Mouse (Mus musculus): ENCODE results near the gene Nav2.

Nav2 gene

DNA sequence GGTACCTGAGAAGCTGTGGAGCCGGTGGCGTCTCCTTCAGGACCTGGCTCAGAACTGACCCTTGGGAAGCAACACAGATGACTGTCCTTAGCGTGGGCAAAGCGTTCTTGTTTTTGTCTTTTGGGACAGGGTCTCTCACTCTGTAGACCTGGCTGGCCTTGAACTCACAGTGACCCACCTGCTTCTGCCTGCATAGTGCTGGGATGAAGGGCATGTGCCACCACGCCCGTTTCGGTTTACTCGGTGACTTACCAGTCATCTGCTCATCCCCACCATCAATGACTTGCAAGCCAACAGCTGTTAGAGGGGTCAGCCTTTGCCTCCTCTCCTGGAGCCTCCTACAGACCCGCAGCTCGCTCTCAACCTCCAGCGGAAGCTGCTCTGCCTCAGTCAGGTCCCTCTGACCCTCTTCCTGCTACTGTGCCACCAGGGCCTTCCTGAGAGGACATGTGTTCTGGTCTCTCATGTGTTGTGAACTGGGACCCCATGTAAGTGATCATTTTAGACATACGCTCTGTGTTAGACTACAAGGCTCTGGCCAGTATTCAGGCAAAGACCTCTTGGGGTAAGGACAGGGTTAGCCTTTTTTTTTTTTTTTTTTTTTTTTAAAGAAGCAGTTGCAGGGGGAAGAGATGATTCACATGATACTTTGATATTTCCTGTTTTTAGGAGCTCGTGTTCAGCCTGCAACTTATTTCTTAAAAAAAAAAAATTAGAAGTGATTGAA is 342.2 kb downstream of the Nav2 start:
- DNase-seq (ENCODE audit: low spot score): no peak

DNA sequence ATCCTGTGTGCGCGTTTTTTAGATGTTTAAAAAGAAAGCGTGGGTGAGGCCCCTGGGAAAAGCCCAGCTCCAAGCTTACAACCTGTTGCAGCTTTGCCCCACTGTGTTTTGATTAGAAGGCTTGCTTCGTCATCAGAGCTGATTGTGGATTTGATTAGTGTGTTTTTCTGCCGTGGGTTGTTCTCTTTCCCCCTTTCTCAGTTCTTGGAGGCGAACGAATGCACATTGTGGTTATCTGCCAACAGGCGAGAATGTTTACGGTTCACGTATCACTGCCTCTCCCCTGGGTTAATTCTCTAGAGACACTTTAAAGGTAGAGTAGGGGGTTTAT is 342.8 kb downstream of the Nav2 start:
- no peak for DNase-seq (ENCODE audit: low spot score)

DNA sequence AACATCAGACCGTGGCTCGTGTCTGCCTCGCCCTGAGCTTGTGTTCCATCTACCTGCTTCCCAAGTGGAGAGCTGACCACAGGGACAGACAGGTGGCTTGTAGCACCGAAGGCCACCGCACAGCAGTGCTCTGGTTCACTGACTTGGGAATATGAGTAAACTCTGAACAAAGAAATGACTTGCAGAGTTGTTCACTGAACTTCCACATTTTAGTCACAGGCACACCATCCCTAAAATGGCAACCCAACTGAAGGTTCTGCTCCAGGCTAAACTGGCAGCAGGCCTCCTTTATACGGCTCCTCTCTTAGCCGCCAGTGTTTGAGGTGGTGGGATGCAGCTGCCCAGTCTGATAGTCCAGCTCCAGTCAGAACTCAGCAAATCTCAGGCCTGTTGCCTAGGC is 343.9 kb downstream of the Nav2 start:
- DNase-seq (ENCODE audit: low spot score): no peak

GRCm38 (mm10) chr7:49252902-49253301 is 344.4 kb downstream of the Nav2 start:
- no peak for DNase-seq (ENCODE audit: low spot score)

GRCm38 (mm10) chr7:49255053-49255452 is 346.5 kb downstream of the Nav2 start:
- DNase-seq (ENCODE audit: low spot score): no peak

- no peak for DNase-seq (ENCODE audit: low spot score)
Observed at GRCm38 (mm10) chr7:49257234-49257906, 348.9 kb downstream of the Nav2 start.

DNA sequence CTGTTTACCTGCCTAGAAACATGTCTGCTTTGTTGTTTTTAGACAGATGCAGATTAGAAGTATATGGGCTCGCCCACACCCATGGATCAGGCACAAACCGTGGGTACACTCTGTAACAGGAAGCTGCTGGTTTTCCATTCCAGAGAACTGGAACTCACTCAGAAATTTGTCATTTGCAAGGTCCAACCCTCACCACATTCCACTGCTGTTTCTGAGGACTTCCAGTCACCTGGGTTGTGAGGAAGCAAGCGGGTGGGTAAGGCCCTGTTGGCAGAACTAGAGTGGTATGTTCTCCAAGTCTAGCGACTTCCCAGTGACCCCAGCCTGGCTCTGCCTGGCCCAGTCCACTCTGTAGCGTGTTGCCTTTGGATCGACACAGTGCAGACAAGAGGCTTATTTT is 349.6 kb downstream of the Nav2 start:
- DNase-seq (ENCODE audit: low spot score): no peak

GRCm38 (mm10) chr7:49261941-49262511 is 353.5 kb downstream of the Nav2 start:
- no peak for DNase-seq (ENCODE audit: low spot score)

DNA sequence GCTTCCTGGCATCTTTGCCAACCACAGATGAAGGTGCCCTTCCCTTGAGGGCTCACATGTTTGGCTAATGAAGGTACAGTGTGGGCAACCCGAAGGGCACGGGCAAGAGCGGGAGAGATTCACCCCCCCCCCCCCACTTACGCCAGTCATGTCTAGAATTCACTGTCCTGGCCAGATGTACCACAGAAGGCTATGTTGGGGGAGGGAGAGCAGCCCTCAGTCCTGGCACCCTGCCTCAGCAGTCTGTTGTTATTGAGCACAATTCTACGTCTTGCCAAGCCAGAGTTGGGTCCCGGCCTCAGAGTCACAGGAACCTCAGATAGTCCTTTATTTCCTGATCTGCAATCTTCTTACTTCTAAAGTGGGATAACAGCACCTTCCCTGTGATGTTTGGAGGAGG is 357.9 kb downstream of the Nav2 start:
- DNase-seq (ENCODE audit: low spot score): no peak

DNA sequence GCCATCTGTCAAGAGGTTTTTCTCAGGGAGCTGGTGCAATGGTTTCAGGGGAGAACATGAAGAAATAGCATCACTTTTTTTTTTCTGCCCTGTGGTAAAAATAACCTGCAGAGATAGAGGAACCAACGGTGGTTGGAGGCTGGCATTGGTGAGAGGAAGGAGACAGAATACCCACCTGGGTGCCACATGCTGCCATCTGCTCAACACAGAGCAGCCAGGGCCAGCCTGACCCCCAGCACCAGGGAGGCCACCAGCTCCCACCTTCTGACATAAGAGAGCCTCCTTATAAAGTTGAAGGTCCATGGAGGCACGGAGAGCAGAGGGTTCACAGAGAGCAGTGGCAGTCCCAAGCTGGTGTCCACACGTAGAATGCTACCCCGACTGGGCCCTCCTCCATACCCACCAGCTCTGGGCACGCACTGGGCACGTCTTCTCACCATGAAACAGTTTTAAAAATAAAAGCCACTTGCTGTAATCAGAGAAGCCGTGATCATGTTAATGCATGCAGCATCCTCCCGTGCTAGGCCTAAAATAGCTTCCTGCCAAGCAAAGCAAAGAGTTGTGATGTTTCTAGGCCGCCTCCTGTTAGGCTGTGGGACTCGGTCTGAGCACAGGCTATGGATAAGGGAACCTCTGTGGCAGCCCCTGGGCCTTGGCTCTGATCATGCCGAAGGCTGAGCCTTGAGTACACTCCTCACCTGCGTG is 359.3 kb downstream of the Nav2 start:
- no peak for DNase-seq (ENCODE audit: low spot score)

- DNase-seq (ENCODE audit: low spot score): no peak
Observed at GRCm38 (mm10) chr7:49268401-49268921, 359.9 kb downstream of the Nav2 start.

GRCm38 (mm10) chr7:49270855-49271254 is 362.3 kb downstream of the Nav2 start:
- DNase-seq (ENCODE audit: low spot score): no peak

DNA sequence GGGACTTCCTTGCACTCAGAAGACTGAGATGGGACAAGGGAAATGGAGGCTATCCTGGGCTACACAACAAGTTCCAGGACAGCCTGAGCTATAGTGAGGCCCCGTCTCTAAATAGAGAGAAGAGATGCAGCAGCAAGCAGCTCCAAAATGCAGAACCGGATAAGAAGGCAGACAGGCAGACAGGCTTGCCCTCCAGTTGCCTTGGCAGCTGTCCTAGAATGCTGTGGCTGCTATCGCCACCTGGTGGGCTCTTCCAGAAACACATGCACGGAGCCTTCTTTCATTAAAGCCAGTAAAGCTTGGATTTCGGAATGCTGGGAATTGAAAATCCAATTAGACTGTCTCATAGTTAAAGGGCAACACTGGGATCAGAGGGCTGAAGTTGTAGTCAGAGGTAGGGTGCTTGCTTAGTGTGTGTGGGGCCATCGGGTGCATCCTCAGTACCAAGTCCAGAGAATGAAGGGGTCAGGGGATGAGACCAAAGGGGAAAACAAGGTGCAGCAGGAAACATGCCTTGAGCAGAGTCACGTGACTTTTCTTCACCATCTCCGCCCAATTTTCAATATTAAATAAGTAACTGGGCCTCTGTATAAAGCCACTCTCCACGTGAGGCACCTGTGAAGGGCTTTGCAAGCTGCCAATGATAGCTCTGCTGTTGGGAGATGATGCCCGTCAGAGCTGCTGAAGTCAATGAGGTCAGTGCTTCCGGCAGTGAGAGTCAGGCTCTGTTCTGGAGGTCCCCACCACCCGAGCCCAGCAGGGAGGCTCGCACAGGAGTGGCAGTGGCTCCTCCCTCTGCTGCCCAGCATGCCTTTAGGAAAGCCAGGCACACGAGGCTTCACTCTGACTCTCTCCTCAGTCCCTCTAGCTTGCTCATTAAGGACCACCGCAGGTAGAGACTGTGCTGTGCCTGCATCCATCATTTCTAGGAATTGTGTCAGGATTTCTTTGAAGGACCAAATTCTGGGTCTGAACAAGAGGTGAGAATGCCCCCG is 364.2 kb downstream of the Nav2 start:
- peak; percentile 92 for DNase-seq (ENCODE audit: low spot score)

GRCm38 (mm10) chr7:49273907-49274656 is 365.6 kb downstream of the Nav2 start:
- no peak for DNase-seq (ENCODE audit: low spot score)

GRCm38 (mm10) chr7:49274676-49275075 is 366.2 kb downstream of the Nav2 start:
- DNase-seq (ENCODE audit: low spot score): no peak

- no peak for DNase-seq (ENCODE audit: low spot score)
Observed at GRCm38 (mm10) chr7:49276163-49276562, 367.6 kb downstream of the Nav2 start.

GRCm38 (mm10) chr7:49277685-49278084 is 369.2 kb downstream of the Nav2 start:
- no peak for DNase-seq (ENCODE audit: low spot score)

GRCm38 (mm10) chr7:49278531-49278930 is 370.0 kb downstream of the Nav2 start:
- no peak for DNase-seq (ENCODE audit: low spot score)

DNA sequence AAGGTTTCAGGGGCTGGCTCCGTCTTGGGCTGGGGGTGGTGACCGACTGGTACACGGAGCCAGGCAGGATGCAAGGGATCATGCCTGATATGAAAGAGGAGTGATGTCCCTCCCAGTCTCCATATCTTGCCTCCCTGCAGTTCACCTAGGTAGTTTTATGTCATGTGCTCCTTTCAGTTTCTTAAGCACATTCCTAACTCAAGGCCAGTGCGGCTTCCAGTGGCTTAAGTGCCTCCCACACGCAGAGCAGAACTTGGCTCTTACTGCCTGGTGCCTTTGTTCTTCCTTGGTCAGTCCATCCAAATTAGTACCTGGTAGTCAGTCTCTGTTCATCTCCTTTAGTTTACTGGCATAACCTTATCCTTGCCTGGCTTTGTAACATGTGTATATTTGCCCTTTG is 371.9 kb downstream of the Nav2 start:
- DNase-seq (ENCODE audit: low spot score): no peak

DNA sequence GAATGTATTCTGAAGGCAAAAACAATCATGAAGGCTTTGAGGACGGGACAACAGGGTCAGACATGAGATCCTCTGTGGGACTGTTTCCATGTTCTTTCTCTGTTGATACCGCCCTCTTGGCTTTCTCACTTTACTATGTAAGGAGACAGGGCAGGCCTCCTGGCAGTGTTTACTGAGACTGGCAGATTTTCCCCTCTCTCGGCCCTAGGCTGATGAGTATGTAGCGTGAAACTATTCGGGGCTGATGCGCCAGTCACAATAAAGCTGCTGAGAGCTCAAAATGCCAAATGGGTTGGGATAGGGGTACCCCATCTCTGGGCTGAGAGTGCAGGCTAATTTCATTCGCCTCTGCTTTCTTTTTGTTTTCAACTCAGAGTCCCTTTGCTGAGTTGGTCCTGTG is 373.9 kb downstream of the Nav2 start:
- no peak for DNase-seq (ENCODE audit: low spot score)

All from embryo, embryonic 10.5 days (tissue).